Comparison of ENCODE assay signal across 8 mouse cellular contexts in the genomic region with DNA sequence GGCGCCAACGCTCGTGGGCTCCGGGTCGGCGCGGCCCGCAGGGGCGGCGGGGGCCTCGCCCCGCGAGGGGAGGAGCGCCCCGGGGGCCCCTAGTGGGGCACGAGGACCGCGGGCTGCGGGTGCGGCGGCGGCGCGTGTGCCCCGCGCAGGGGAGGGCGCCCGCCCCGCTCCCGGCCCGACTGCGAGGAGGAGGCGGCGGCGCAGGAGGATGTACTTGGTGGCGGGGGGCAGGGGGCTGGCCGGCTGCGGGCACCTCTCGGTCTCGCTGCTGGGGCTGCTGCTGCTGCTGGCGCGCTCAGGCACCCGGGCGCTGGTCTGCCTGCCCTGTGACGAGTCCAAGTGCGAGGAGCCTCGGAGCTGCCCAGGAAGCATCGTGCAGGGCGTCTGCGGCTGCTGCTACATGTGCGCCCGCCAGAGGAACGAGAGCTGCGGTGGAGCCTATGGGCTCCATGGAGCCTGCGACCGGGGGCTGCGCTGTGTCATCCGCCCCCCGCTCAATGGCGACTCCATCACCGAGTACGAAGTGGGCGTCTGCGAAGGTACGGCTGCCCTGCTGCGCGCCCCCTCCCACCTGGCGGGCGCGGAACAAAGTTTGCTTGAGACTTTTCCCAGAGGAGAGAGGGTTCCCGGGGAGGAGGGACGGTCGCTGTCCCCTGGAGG. TPM values are rescaled to one million over a fixed set of nuclear protein-coding genes. Genes with fewer than 3 reads are reported as not detected.
DNase-seq lines count a peak whose midpoint lies in the region; ATAC-seq and TF ChIP-seq lines count a peak whose summit lies in the region.

No protein-coding gene starts in this region.

- H3K4me3 ChIP-seq in heart, embryonic 12.5 days: peak overlapping the region; percentile 70
- H3K4me3 ChIP-seq in kidney, postnatal 0 days (replicated peaks; ENCODE audit: low read depth, low read length): peak overlapping the region; percentile 94
- H3K4me3 ChIP-seq in liver, postnatal 0 days (ENCODE audit: low read depth, low read length): peak overlapping the region; percentile 67
- peak overlapping the region; percentile 94 for H3K4me3 ChIP-seq in neural tube, embryonic 12.5 days

- DNase-seq in 416B (ENCODE audit: low read depth): peak; percentile 36
- peak; percentile 76 for DNase-seq in adrenal gland, adult 2 months
- DNase-seq in embryo, embryonic 11 days: peak; percentile 76
- DNase-seq in kidney, postnatal 0 days (ENCODE audit: low spot score): peak; percentile 70
- DNase-seq in liver, postnatal 0 days: peak; percentile 30
- DNase-seq in thymus, adult 18-20 months: peak; percentile 38 to 48

- H3K4me1 ChIP-seq in heart, embryonic 12.5 days (replicated peaks): peaks cover 30% of the 10 kb centered on the region
- peaks cover 19% of the 10 kb centered on the region for H3K4me1 ChIP-seq in kidney, postnatal 0 days (replicated peaks; ENCODE audit: insufficient read depth, low read length)
- peaks cover 18% of the 10 kb centered on the region for H3K4me1 ChIP-seq in liver, postnatal 0 days (ENCODE audit: insufficient read depth)
- peaks cover 23% of the 10 kb centered on the region for H3K4me1 ChIP-seq in neural tube, embryonic 12.5 days

- ATAC-seq in heart, embryonic 12.5 days (ENCODE audit: insufficient number of reproducible peaks, low FRiP score): peak; percentile 64
- peak; percentile 57 for ATAC-seq in kidney, postnatal 0 days (replicated peaks; ENCODE audit: low FRiP score, low read depth)
- ATAC-seq in liver, postnatal 0 days: peak; percentile 40
- peak; percentile 71 for ATAC-seq in neural tube, embryonic 12.5 days (ENCODE audit: low FRiP score, low read depth)

- peaks cover 19% of the 10 kb centered on the region for H3K27me3 ChIP-seq in heart, embryonic 12.5 days (replicated peaks)
- no peaks in the 10 kb centered on the region for H3K27me3 ChIP-seq in kidney, postnatal 0 days (ENCODE audit: insufficient read depth, low read length)
- peaks cover 37% of the 10 kb centered on the region for H3K27me3 ChIP-seq in liver, postnatal 0 days (ENCODE audit: insufficient read depth, low read length)
- 0 out of 2 replicates have a peak, but pooled peaks cover 2% of the 10 kb centered on the region for H3K27me3 ChIP-seq in neural tube, embryonic 12.5 days (replicated peaks)

- no peak for TF ChIP-seq EP300 in liver, postnatal 0 days (IDR thresholded peaks at IDR 0.05; ENCODE audit: low read depth)

- 0% methylated on average over 47 of the region's 73 CpGs for WGBS in heart, embryonic 12.5 days
- under 1% methylated on average over 65 of the region's 73 CpGs for WGBS in kidney, postnatal 0 days
- 3% methylated on average over 38 of the region's 73 CpGs for WGBS in liver, postnatal 0 days (ENCODE audit: insufficient replicate concordance)
- WGBS in neural tube, embryonic 12.5 days: under 1% methylated on average over 47 of the region's 73 CpGs

- no peaks in the 10 kb centered on the region for H3K36me3 ChIP-seq in heart, embryonic 12.5 days
- H3K36me3 ChIP-seq in kidney, postnatal 0 days (ENCODE audit: insufficient read depth, low read length): no peaks in the 10 kb centered on the region
- H3K36me3 ChIP-seq in liver, postnatal 0 days (replicated peaks; ENCODE audit: insufficient read depth, low read length): no peaks in the 10 kb centered on the region
- H3K36me3 ChIP-seq in neural tube, embryonic 12.5 days: no peaks in the 10 kb centered on the region

- peak overlapping the region; percentile 87 for H3K27ac ChIP-seq in heart, embryonic 12.5 days (ENCODE audit: poor library complexity, severe bottlenecking)
- peak overlapping the region; percentile 93 for H3K27ac ChIP-seq in kidney, postnatal 0 days
- peak overlapping the region; percentile 71 for H3K27ac ChIP-seq in liver, postnatal 0 days (ENCODE audit: low read depth)
- peak overlapping the region; percentile 74 for H3K27ac ChIP-seq in neural tube, embryonic 12.5 days

- peak overlapping the region; percentile 100 for H3K4me2 ChIP-seq in heart, embryonic 12.5 days
- peak overlapping the region; percentile 99 for H3K4me2 ChIP-seq in kidney, postnatal 0 days (ENCODE audit: low read length)
- H3K4me2 ChIP-seq in liver, postnatal 0 days (ENCODE audit: low read depth, low read length): peak overlapping the region; percentile 94
- peak overlapping the region; percentile 98 for H3K4me2 ChIP-seq in neural tube, embryonic 12.5 days (replicated peaks)

- peak overlapping the region; percentile 90 for H3K9ac ChIP-seq in heart, embryonic 12.5 days
- peak overlapping the region; percentile 84 for H3K9ac ChIP-seq in kidney, postnatal 0 days (ENCODE audit: low read depth, low read length)
- H3K9ac ChIP-seq in liver, postnatal 0 days (replicated peaks): peak overlapping the region; percentile 65
- peak overlapping the region; percentile 90 for H3K9ac ChIP-seq in neural tube, embryonic 12.5 days

- no peaks in the 10 kb centered on the region for H3K9me3 ChIP-seq in heart, embryonic 12.5 days (replicated peaks)
- H3K9me3 ChIP-seq in kidney, postnatal 0 days (replicated peaks; ENCODE audit: low read length): no peaks in the 10 kb centered on the region
- no peaks in the 10 kb centered on the region for H3K9me3 ChIP-seq in liver, postnatal 0 days (ENCODE audit: low read length)
- H3K9me3 ChIP-seq in neural tube, embryonic 12.5 days: no peaks in the 10 kb centered on the region

- no peak for TF ChIP-seq CTCF in kidney, postnatal 0 days (IDR thresholded peaks at IDR 0.05; ENCODE audit: low read depth)
- TF ChIP-seq CTCF in liver, postnatal 0 days (IDR thresholded peaks at IDR 0.05; ENCODE audit: low read depth): no peak

RNA-seq across cellular contexts. Expression of a gene that starts 0.6 kb away (rescaled TPM):
- total RNA-seq in adrenal gland, adult 2 months (2021): 10 to 100 TPM; 30.8 to 32.5 TPM
- polyA plus RNA-seq in adrenal gland, adult 2 months (2012; rRNA removed): 12.9 and 18.8 TPM in 2 replicates
- 3.2 and 3.3 TPM in 2 replicates for polyA plus RNA-seq in heart, embryonic 12.5 days (2016; fragmentation: Nextera tagmentation; extraction: Ambion mirVana)
- 8.4 TPM in 2 replicates for polyA plus RNA-seq in kidney, postnatal 0 days (2015; fragmentation: Nextera tagmentation; extraction: Ambion mirVana)
- polyA plus RNA-seq in liver, postnatal 0 days (2015; fragmentation: Nextera tagmentation; extraction: Ambion mirVana): 0.86 and 0.92 TPM in 2 replicates
- 10.8 and 11.8 TPM in 2 replicates for polyA plus RNA-seq in neural tube, embryonic 12.5 days (2016; fragmentation: Nextera tagmentation; extraction: Ambion mirVana)

Comparison
In these comparisons a context has a peak if more than half of its experiments do, and no peak if none do; other contexts are left out.
1. Peak in every context shown above with its lines: DNase-seq, ATAC-seq, H3K4me3 ChIP-seq and H3K27ac ChIP-seq.